Mouse (Mus musculus): Measurements from ENCODE around the gene Lkaaear1.

DNA sequence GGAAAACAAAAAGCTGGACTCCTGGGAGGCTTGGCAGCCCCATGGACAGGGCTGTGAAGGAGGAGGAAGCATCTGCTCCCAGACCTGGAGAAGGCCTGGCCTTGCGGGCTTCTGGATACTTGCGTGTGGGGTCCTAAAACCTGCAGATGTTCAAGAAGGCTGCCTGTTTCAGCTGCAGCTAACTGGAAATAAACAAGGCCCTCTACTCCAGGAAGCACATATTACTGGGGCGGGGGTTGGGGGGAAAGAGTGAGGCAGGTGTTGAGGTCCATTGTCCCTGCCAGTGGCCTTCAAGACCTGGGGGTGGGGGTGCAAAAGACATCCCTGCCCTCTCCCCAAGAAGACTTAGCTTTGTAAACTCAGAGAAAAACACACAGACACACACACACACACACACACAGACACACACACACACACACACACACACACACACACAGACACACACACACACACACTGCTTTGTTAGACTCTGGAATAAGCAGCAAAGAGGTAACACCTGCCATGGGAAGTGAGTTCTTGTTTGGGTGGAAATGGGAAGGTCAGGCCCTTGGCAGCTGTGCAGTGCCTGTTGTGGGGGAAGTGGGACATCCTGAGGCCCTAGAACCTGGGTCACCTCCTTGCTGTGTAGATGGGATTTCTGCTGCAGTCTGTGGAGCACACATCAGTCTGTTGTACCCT is 35.5 kb downstream of the Lkaaear1 start:
- TF ChIP-seq POLR2A (IDR thresholded peaks at IDR 0.05; ENCODE audit: extremely low read depth, insufficient read depth, low read length) = no peak
- no peak for TF ChIP-seq CTCF (IDR thresholded peaks at IDR 0.05; ENCODE audit: low read depth, low read length)
